13 mouse cellular contexts compared by ENCODE assay signal in the genomic region with DNA sequence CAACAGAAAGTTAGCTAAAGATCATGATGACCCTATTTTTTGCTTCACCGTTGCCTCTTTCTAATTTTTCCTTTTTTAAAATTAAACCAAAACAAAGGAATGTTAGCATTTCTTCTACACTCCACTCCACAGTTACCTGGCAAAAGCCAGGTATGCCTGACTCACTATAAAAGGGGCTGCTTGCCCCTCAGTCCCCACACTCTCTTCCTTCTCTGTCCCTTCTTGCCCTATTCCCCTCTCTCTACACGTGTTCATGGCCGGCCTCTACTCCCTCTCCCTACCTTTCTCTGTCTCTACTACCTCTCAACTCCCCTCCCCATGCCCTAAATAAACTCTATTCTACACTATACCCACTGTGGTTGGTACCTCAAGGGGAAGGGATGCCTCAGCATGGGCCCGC. TPM values are rescaled to one million over a fixed set of nuclear protein-coding genes. Genes with fewer than 3 reads are reported as not detected.
DNase-seq lines count a peak whose midpoint lies in the region; ATAC-seq lines count a peak whose summit lies in the region.
"Had no signal": no experiment of that assay in that cellular context is flagged by ENCODE, and none has a peak within 500 bp of the region (broad histone marks: within the 10 kb centered on the region; RNA-seq: fewer than 3 reads in every experiment).

No protein-coding gene starts in this region.

- no peaks in the 10 kb centered on the region for H3K9me3 ChIP-seq in heart, embryonic 14.5 days (ENCODE audit: control insufficient read depth, low read length)
- no peaks in the 10 kb centered on the region for H3K9me3 ChIP-seq in midbrain, embryonic 12.5 days
- H3K9me3 ChIP-seq in midbrain, embryonic 15.5 days, result no peaks in the 10 kb centered on the region
- no peaks in the 10 kb centered on the region for H3K9me3 ChIP-seq in limb, embryonic 10.5 days (replicated peaks)
- H3K9me3 ChIP-seq in stomach, embryonic 16.5 days (replicated peaks; ENCODE audit: control insufficient read depth, low read length), result no peaks in the 10 kb centered on the region

- ATAC-seq in heart, embryonic 14.5 days (ENCODE audit: insufficient number of reproducible peaks, insufficient read depth, low FRiP score, low read depth), result no peak
- ATAC-seq in midbrain, embryonic 12.5 days (ENCODE audit: low FRiP score, low read depth), result no peak
- no peak for ATAC-seq in midbrain, embryonic 15.5 days (replicated peaks)
- ATAC-seq in stomach, embryonic 16.5 days (ENCODE audit: insufficient read depth, low FRiP score), result no peak

- H3K4me3 ChIP-seq in heart, embryonic 14.5 days (ENCODE audit: control insufficient read depth in 1 of 2, insufficient read depth in 1 of 2, low read depth in 1 of 2, low read length in 2 of 2), result no peak overlapping the region
- no peak overlapping the region for H3K4me3 ChIP-seq in midbrain, embryonic 12.5 days
- H3K4me3 ChIP-seq in midbrain, embryonic 15.5 days, result no peak overlapping the region
- H3K4me3 ChIP-seq in limb, embryonic 10.5 days, result peak overlapping the region; percentile 74; the same call in 1 of the 2 replicates
- H3K4me3 ChIP-seq in stomach, embryonic 16.5 days (replicated peaks; ENCODE audit: low read length), result peak overlapping the region; percentile 75

- peaks cover 4 to 17% of the 10 kb centered on the region in 2 experiments for H3K4me1 ChIP-seq in heart, embryonic 14.5 days (ENCODE audit: control insufficient read depth in 2 of 2, insufficient read depth in 2 of 2, low read length in 2 of 2)
- peaks cover 30% of the 10 kb centered on the region for H3K4me1 ChIP-seq in midbrain, embryonic 12.5 days
- H3K4me1 ChIP-seq in midbrain, embryonic 15.5 days, result peaks cover 25% of the 10 kb centered on the region
- H3K4me1 ChIP-seq in limb, embryonic 10.5 days, result peaks cover 32% of the 10 kb centered on the region
- peaks cover 14% of the 10 kb centered on the region for H3K4me1 ChIP-seq in stomach, embryonic 16.5 days (ENCODE audit: control insufficient read depth, insufficient read depth, low read length)

- no peak for DNase-seq in heart, adult 8-10 months (ENCODE audit: low spot score)
- DNase-seq in limb, embryonic 10.5 days (ENCODE audit: low spot score), result no peak
- no peak for DNase-seq in ovary, postnatal 10 days (ENCODE audit: low spot score)
- DNase-seq in kidney, postnatal 36 days, result no peak
- DNase-seq: adrenal gland, adult 8-10 months; cerebellum, postnatal 10 days; kidney, postnatal 25 days; thymus, adult 2 months had no signal

- H3K27me3 ChIP-seq in heart, embryonic 14.5 days (ENCODE audit: control insufficient read depth, insufficient read depth, low read length), result no peaks in the 10 kb centered on the region
- no peaks in the 10 kb centered on the region for H3K27me3 ChIP-seq in midbrain, embryonic 12.5 days
- no peaks in the 10 kb centered on the region for H3K27me3 ChIP-seq in midbrain, embryonic 15.5 days (replicated peaks)
- H3K27me3 ChIP-seq in limb, embryonic 10.5 days (ENCODE audit: low read depth, poor library complexity, severe bottlenecking), result 0 out of 2 replicates have a peak, but pooled peaks cover 6% of the 10 kb centered on the region
- no peaks in the 10 kb centered on the region for H3K27me3 ChIP-seq in stomach, embryonic 16.5 days (ENCODE audit: control insufficient read depth, insufficient read depth, low read length)

- no peak overlapping the region for H3K9ac ChIP-seq in heart, embryonic 14.5 days (ENCODE audit: low read length)
- H3K9ac ChIP-seq in midbrain, embryonic 12.5 days (replicated peaks), result no peak overlapping the region
- no peak overlapping the region for H3K9ac ChIP-seq in midbrain, embryonic 15.5 days
- H3K9ac ChIP-seq in stomach, embryonic 16.5 days (ENCODE audit: low read length), result no peak overlapping the region

- peaks cover 6% of the 10 kb centered on the region for H3K36me3 ChIP-seq in heart, embryonic 14.5 days (ENCODE audit: control insufficient read depth, insufficient read depth, low read length)
- H3K36me3 ChIP-seq in midbrain, embryonic 12.5 days, result 0 out of 2 replicates have a peak, but pooled peaks cover 2% of the 10 kb centered on the region
- H3K36me3 ChIP-seq in midbrain, embryonic 15.5 days (replicated peaks), result no peaks in the 10 kb centered on the region
- H3K36me3 ChIP-seq in limb, embryonic 10.5 days, result peaks cover under 1% of the 10 kb centered on the region; the same call in 1 of the 2 replicates
- no peaks in the 10 kb centered on the region for H3K36me3 ChIP-seq in stomach, embryonic 16.5 days (ENCODE audit: control insufficient read depth, insufficient read depth, low read length)

- H3K4me2 ChIP-seq in heart, embryonic 14.5 days (ENCODE audit: low read length), result peak overlapping the region; percentile 90; the same call in 1 of the 2 replicates
- peak overlapping the region; percentile 80; the same call in 1 of the 2 replicates for H3K4me2 ChIP-seq in midbrain, embryonic 12.5 days (replicated peaks)
- no peak overlapping the region for H3K4me2 ChIP-seq in midbrain, embryonic 15.5 days
- peak overlapping the region; percentile 91; the same call in 1 of the 2 replicates for H3K4me2 ChIP-seq in stomach, embryonic 16.5 days (ENCODE audit: low read depth, low read length)

- no peak overlapping the region for H3K27ac ChIP-seq in heart, embryonic 14.5 days (replicated peaks in 1 of 2; ENCODE audit: control insufficient read depth in 1 of 2, insufficient read depth in 1 of 2, low read depth in 2 of 2, low read length in 2 of 2)
- no peak overlapping the region for H3K27ac ChIP-seq in midbrain, embryonic 12.5 days (replicated peaks)
- no peak overlapping the region for H3K27ac ChIP-seq in midbrain, embryonic 15.5 days
- H3K27ac ChIP-seq in limb, embryonic 10.5 days, result no peak overlapping the region
- H3K27ac ChIP-seq in stomach, embryonic 16.5 days (ENCODE audit: low read length), result no peak overlapping the region

- 67% methylated on average over 4 of the region's 4 CpGs for WGBS in heart, embryonic 14.5 days
- WGBS in midbrain, embryonic 12.5 days, result 68% methylated on average over 4 of the region's 4 CpGs
- WGBS in midbrain, embryonic 15.5 days, result 72% methylated on average over 4 of the region's 4 CpGs
- WGBS in limb, embryonic 10.5 days, result 73% methylated on average over 4 of the region's 4 CpGs
- 66% methylated on average over 4 of the region's 4 CpGs for WGBS in stomach, embryonic 16.5 days

RNA-seq across cellular contexts. Expression of a gene that starts 1.1 kb away (rescaled TPM):
- 30.9 and 36.1 TPM in 2 replicates for polyA plus RNA-seq in heart, embryonic 14.5 days (2014; fragmentation: Nextera tagmentation; extraction: Ambion mirVana)
- total RNA-seq in heart, adult 8-10 months (2022), result 10 to 100 TPM; 23.5 to 29.3 (median 27.3) TPM
- 38.4 and 43.7 TPM in 2 replicates for polyA plus RNA-seq in midbrain, embryonic 12.5 days (2016; fragmentation: Nextera tagmentation; extraction: Ambion mirVana)
- polyA plus RNA-seq in midbrain, embryonic 15.5 days (2015; fragmentation: Nextera tagmentation; extraction: Ambion mirVana), result 28.4 and 29.7 TPM in 2 replicates
- 37.7 and 38.1 TPM in 2 replicates for polyA plus RNA-seq in limb, embryonic 10.5 days (2016; fragmentation: Nextera tagmentation; extraction: Ambion mirVana)
- 32.1 and 32.8 TPM in 2 replicates for polyA plus RNA-seq in stomach, embryonic 16.5 days (2015; fragmentation: Nextera tagmentation; extraction: Ambion mirVana)

RNA-seq across cellular contexts. Expression of a gene that starts 3.7 kb away (rescaled TPM):
- 0.51 and 0.61 TPM in 2 replicates for polyA plus RNA-seq in heart, embryonic 14.5 days (2014; fragmentation: Nextera tagmentation; extraction: Ambion mirVana)
- total RNA-seq in heart, adult 8-10 months (2022), result under 1 TPM in 2 of 4 experiments, not detected in 2; 0.06 to 0.09 TPM
- polyA plus RNA-seq in midbrain, embryonic 12.5 days (2016; fragmentation: Nextera tagmentation; extraction: Ambion mirVana), result 2.9 and 3.5 TPM in 2 replicates
- 1.4 and 1.5 TPM in 2 replicates for polyA plus RNA-seq in midbrain, embryonic 15.5 days (2015; fragmentation: Nextera tagmentation; extraction: Ambion mirVana)
- polyA plus RNA-seq in limb, embryonic 10.5 days (2016; fragmentation: Nextera tagmentation; extraction: Ambion mirVana), result 2.6 and 3.1 TPM in 2 replicates
- polyA plus RNA-seq in stomach, embryonic 16.5 days (2015; fragmentation: Nextera tagmentation; extraction: Ambion mirVana), result 1.8 and 2.3 TPM in 2 replicates

RNA-seq across cellular contexts. Expression of a gene that starts 38.6 kb away (rescaled TPM):
- polyA plus RNA-seq in heart, embryonic 14.5 days (2014; fragmentation: Nextera tagmentation; extraction: Ambion mirVana), result not detected in 2 replicates
- total RNA-seq in heart, adult 8-10 months (2022), result not detected
- polyA plus RNA-seq in midbrain, embryonic 12.5 days (2016; fragmentation: Nextera tagmentation; extraction: Ambion mirVana), result not detected in 2 replicates
- polyA plus RNA-seq in midbrain, embryonic 15.5 days (2015; fragmentation: Nextera tagmentation; extraction: Ambion mirVana), result not detected in 2 replicates
- polyA plus RNA-seq in limb, embryonic 10.5 days (2016; fragmentation: Nextera tagmentation; extraction: Ambion mirVana), result not detected in 2 replicates
- not detected in 2 replicates for polyA plus RNA-seq in stomach, embryonic 16.5 days (2015; fragmentation: Nextera tagmentation; extraction: Ambion mirVana)
- total RNA-seq: adrenal gland, adult 8-10 months; liver, adult 2 months had no signal
- polyA plus RNA-seq: liver, adult 2 months; thymus, adult 2 months had no signal

Comparison
In these comparisons a context has a peak if more than half of its experiments do, and no peak if none do; other contexts are left out.
1. H3K4me3 ChIP-seq: peak in limb, embryonic 10.5 days (single experiment) and stomach, embryonic 16.5 days (single experiment); none in heart, embryonic 14.5 days (0 of 2), midbrain, embryonic 12.5 days (single experiment) and midbrain, embryonic 15.5 days (single experiment).